Mouse (Mus musculus): Measurements from ENCODE around the gene Hcn3.
A peak's percentile ranks its signal among the peaks of the same experiment; 100 is the strongest.

Gene Hcn3

GRCm38 (mm10) chr3:89145566-89145965, 14.4 kb downstream of the Hcn3 start:
- no peak for DNase-seq

DNA sequence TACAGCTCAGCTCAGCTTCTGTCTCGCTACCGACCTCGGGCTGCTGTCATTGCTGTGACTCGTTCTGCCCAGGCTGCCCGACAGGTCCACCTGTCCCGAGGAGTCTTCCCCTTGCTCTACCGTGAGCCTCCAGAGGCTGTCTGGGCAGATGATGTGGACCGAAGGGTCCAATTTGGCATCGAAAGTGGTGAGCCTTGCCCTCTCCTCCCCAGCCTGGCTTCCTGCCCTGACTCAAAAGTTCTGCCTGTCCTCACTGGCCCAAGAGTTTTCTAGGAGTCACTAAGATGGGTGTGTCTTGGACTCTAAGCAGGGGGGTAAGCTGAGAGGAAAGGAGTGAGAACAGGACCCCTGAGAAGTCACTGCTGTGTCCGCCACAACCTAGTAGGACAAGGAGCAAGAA, 15.2 kb downstream of the Hcn3 start:
- no peak for DNase-seq

DNA sequence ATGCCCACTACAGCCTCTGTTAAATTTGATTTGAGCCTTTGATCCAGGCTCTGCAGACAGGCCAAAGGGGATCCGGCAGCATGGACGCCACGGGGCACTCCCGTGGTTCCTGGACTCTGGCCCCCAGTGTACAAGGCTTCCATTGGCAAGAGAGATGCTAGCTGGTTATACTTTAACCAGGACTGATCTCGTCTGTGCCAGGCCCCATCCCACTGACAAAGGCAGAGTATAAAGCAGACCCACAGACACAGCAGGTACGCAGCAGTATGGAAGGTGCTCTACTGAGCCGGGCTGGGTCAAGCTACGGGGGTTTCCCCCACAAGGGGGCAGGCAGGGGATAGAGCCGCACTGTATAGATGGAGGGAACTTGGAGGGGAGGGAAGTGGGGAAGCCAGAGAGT, 23.6 kb downstream of the Hcn3 start:
- DNase-seq = no peak

DNA sequence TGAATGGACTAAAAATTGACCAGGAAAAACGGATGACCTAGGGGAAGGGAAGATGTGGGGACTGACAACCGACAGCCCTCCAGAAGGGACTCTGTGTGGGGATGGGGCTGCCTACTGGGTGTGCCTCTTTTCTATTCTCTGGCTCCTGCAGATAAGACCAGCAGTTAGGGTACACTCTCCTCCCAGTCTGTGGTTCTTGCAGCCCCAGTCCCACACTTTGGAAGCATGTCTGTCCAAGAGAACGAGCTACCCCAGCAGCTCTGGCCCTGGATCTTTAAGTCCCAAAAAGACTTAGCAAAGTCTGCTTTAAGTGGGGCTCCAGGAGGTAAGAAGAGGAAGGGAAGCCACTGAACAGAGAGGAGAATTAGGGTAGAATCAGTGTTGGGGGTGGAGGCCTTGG, 24.0 kb downstream of the Hcn3 start, which contains the start of gene Pklr:
Pklr (plus strand) TSS at position 185 of the 400 bp plus-strand sequence.
- DNase-seq = no peak

GRCm38 (mm10) chr3:89133752-89134151, 26.2 kb downstream of the Hcn3 start:
- no peak for DNase-seq

DNA sequence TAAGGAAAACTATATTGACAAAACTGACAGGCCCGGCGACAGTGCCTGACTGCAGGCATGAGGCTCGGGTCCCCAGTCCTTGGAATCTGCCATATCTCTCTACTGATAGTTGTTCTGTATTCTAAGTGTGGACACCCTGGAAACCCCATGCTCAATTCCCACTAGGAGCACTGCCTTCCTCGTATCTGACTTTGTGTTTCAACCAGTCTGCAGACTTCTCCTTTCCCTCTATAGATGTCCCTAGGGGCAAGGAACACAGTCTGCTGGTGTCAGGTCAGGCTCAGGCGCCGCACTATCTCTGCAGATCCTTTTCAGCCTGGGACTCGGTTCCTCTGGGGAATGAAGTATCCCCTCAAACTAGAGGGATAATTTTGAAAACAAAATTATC, 26.9 kb downstream of the Hcn3 start:
- no peak for DNase-seq

DNA sequence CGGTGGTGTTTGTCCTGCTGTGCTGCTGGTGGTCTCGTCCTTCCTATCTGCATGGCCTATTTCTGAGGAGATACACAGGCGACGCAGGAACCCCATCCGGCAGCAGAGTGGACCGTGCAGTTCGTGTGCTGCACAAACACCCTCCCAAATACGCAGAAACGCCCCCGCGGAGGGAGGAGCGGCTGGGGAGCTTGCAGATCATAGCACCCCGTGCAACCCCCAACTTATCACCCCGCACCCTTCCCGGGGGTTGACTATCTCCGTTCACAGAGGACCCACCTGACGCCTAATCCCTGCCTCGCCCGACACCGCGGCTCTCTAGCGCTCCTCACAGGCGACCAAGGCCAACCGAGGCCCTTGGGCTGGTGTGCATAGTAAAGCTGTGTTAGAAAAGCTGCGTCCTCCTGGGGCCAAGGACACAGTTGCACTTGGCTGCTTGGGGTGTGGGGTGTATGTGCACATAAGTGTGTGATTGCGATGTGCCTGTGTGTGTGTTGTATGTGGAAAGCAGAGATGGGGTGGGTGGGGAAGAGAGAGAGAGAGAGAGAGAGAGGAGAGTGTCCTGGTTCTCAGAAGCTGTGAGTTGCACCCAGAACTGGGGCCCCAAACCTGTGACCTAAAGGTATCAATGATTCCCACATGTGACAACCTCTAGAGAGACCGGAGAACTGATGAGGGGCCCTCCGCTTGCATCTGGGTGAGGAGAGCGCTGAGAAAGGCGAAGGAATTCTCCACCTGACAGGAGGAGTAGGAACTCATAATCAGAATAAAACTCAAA, 27.5 kb downstream of the Hcn3 start:
- DNase-seq = peak; percentile 69 to 74

- no peak for DNase-seq
Observed at GRCm38 (mm10) chr3:89131816-89132215, 28.2 kb downstream of the Hcn3 start.

DNA sequence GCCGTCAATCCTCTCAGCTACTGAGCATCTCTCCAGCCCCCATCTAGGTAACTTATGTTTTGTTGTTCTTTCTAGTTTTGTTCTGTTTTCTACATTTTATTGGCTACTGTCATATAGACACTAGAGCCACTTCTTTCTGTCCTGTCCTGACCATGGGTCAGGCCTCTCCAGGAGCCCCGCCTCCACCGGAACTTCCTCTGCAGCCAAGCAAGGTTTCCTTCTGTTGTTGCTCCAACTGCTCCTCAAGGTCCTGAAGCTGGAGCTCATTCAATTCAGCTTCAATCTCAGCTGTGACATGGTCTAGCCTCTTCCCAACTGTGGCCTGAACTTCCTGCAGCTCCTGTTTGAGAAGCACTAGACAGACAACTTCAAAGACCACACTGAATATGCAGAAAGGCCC, 30.1 kb downstream of the Hcn3 start:
- DNase-seq = no peak

DNA sequence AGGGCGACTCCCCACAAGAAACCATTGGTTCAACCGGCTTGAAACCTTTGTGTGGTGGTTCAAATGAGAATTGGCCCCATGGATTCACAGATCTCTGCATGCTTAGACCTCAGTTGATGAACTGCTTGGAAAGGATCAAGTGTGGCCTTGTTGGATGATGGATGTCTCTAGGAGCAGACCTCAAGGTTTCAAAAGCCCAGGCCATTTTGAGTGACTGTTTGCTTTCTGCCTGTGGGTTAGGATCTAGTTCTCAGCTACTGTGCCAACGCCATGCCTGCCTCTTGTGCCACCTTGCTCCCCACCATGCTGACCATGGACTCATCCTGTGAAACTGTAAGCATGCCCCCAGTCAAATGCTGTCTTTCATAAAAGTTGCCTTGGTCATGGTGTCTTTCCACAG, 34.0 kb downstream of the Hcn3 start:
- DNase-seq = no peak

DNA sequence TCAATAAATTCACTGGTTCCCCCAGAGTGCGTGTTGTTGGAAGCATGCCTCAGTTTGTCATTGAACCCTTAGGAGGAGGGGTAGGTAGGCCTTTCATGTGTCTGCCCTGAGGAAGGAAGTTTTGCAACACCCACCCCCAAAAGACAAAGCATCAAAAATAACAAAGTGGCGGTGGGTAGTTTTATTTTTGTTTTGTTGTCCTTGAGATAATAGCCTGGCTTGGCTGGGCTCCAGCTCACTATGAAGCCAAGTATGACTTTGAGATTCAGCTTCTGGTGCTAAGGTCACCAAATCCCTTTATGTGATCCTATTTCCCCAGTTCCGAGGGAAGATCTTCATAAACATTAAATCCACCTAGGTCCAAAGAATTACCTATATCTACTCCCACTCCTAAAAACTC, 35.8 kb downstream of the Hcn3 start:
- DNase-seq = no peak

GRCm38 (mm10) chr3:89123313-89123712, 36.7 kb downstream of the Hcn3 start:
- no peak for DNase-seq

- DNase-seq = peak in 1 of 2 experiments; percentile 55
Observed at GRCm38 (mm10) chr3:89115522-89115921, 44.5 kb downstream of the Hcn3 start.

GRCm38 (mm10) chr3:89113058-89113457, 46.9 kb downstream of the Hcn3 start:
- DNase-seq = no peak

GRCm38 (mm10) chr3:89108146-89108545, 51.9 kb downstream of the Hcn3 start:
- no peak for DNase-seq

DNA sequence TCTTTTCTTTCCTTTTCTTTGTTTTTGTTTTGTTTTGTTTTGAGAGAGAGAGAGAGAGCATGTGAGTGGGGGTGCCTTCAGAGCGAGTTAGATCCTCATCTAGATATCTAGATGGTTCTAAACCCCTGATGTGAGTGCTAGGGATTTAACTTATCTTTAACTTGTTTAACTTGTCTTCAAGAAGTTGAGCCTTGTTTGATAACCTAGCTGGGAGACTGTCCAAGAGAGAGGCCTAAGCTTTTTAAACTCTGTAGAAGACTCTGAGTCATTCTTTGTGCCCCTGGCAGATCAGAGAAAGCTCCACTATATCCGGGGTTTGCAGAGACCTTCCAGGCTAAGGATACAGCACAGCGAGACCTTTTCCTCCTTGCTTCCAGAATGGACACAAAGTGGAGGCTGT, 52.5 kb downstream of the Hcn3 start:
- DNase-seq = no peak

GRCm38 (mm10) chr3:89106881-89107280, 53.1 kb downstream of the Hcn3 start:
- DNase-seq = no peak

DNA sequence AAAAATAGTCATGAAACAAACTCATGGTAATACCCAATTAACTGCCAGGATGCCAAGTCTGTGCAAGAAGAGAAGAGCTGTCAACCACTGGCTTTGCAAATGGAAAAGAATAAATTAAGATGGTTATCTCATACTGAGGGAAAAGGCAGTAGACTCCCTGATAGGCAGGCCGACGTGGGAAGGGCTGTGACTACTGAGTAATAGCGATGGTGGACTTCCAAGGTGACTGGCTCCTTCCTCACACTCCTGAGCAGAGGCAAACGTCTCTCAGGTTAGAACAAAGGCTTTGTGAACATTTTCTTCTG, 56.8 kb downstream of the Hcn3 start:
- DNase-seq = no peak

- no peak for DNase-seq
Observed at GRCm38 (mm10) chr3:89102495-89103290, 57.3 kb downstream of the Hcn3 start.

DNA sequence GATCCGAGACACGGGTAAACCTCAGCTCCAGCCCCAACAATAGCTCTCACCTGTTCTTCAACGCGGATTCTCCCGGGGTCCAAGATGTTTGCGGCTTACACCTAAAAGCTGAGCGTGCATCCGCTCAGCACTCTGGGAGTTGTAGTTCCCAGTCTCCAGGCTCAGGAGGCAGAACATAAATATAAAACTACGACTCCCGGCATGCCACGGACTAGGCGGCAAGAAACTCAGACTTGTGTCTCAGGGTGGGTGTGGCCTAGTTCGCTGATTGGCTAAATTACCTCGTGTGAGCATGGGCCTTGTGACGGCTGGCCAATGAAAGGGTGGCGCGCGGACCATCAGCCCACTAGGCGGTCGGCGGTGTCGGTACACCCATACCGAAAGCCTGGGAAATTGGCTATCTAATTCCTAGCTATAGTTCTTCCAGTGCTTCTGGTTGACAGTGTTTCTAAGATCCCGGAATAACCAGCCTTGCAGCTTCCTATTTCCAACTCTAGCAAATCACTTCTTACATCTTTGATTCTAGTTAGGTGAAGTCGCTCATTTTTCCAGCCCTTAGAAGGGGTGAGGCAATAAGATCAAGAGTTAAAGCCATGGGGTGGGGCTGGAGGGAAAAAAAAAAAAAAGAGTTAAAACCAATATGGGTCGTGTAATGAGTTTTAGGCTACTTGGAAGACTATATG, 58.0 kb downstream of the Hcn3 start, which contains the start of gene Fdps:
Fdps (minus strand) TSS at position 148 of the 683 bp plus-strand sequence.
- peak; percentile 92 to 95 for DNase-seq

GRCm38 (mm10) chr3:89101459-89101811, 58.6 kb downstream of the Hcn3 start:
- DNase-seq = peak in 1 of 2 experiments; percentile 69

DNA sequence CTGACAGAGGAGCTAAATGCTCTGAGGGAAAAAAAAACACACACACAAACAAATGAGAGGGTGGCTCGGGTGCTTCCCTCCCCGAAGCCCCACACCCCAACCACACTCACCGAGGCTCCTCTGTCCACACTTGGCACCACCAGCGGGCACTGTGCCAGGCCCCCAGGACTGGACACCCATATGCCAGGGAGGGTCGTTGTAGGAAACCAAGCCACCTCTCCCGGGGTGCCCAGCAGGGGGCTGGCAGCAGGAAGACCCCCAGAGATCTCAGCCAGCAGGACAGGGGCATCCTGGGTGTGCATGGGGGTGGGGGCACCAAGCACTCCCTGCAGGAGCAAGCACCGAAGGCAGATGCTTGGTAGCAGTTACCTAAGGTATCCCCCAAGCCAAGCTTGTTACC, 59.2 kb downstream of the Hcn3 start, which contains the start of gene Gm43738:
Gm43738 (minus strand) TSS at position 289 of the 400 bp plus-strand sequence.
- DNase-seq = peak in 1 of 2 experiments; percentile 64
